Mouse (Mus musculus) lung, postnatal 10 days (tissue): ENCODE results near the gene Gnb5.
"Not testable (repeated sequence)": the region's sequence is repeated elsewhere in the genome, so short reads cannot be mapped to it uniquely, and the experiment has no call there.

ENCODE experiments used
- DNase-seq: peaks from one replicate; pipeline ENCODE4 v3.0.0; 2021

The Gnb5 gene

DNA sequence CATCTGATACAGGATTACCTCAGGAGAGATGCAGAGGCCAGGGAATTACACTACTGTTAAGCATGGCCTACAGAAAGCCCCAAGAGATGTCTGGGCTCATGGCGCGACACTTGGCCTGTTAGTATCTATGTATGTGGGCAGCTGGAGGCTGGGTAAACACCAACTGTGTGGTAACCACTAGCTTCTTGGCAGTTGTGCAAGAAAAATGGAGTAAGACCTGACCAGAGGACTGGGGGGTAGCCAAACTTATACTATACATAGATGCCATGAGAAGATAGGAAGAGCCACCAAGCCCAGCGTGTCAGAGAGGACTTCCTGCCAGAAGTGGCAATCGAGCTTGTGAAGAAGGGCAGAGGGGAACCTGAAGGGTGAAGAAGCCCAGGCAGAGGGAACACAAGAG, 56.1 kb downstream of the Gnb5 start:
- peak; percentile 15 for DNase-seq

DNA sequence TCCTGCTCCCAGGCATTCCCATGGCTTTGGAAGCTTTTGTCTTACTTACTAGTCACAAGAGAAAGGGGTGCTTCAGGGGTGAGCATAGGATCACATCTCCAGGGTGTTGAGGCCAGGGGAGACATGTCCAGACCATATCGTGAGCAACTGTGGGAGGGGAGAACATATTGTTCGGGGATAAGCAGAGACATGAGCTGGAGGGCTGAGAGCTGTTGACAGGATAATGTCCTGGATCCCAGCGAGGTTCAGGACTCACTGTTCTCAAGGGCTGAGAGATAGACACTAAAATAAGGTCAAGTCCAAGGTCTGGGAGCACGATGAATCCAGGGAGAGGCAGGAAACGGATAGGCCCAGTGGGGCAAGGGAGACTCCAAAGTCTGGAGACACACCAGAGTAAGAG, 56.9 kb downstream of the Gnb5 start:
- no peak for DNase-seq

- DNase-seq = not testable (repeated sequence)
Measured at GRCm38 (mm10) chr9:75363702-75364101, 57.6 kb downstream of the Gnb5 start.

GRCm38 (mm10) chr9:75365195-75365594, 59.1 kb downstream of the Gnb5 start:
- no peak for DNase-seq

- no peak for DNase-seq
Measured at GRCm38 (mm10) chr9:75366191-75366590, 60.1 kb downstream of the Gnb5 start.

DNA sequence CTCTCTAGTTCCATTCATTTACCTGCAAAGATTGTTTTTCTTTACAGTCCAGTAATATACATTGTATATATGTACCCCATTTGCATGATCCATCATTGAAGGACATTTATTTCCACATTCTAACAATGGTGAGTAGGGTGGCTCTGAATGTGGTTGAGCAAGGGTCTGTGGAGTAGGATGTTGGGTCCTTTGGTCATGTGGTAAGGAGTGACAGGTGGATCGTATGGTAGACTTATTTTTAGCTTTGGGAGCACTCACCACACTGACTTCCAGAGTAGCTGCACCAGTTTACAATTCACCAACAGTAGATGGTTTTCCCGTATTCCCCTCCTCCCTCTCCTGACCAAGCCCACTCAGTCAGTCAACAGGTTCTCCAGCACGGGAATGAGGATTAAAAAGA, 62.7 kb downstream of the Gnb5 start:
- DNase-seq = no peak

- no peak for DNase-seq
Measured at GRCm38 (mm10) chr9:75375606-75376005, 69.5 kb downstream of the Gnb5 start.

GRCm38 (mm10) chr9:75376428-75376827, 70.3 kb downstream of the Gnb5 start:
- DNase-seq = no peak

- no peak for DNase-seq
Measured at GRCm38 (mm10) chr9:75378774-75379173, 72.7 kb downstream of the Gnb5 start.

DNA sequence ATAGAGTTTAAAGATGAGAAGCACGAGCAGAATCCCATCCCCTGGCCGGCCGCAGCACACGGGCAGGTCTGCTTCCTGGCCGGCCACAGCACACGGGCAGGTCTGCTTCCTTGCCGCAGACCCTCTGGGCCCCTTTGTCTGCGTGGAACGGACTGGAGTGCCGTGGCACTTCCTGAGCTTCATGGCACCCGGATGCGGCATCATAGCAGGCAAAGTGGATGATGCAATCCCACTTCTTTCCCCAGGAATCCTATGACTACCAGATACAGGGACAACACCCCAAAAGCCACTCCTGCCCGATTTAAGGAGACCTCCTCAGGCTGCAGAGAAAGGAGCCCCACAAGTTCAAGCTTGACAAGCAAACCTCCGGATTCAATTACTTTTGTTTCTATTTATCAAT, 76.7 kb downstream of the Gnb5 start:
- no peak for DNase-seq

GRCm38 (mm10) chr9:75383785-75384184, 77.7 kb downstream of the Gnb5 start:
- DNase-seq = no peak

DNA sequence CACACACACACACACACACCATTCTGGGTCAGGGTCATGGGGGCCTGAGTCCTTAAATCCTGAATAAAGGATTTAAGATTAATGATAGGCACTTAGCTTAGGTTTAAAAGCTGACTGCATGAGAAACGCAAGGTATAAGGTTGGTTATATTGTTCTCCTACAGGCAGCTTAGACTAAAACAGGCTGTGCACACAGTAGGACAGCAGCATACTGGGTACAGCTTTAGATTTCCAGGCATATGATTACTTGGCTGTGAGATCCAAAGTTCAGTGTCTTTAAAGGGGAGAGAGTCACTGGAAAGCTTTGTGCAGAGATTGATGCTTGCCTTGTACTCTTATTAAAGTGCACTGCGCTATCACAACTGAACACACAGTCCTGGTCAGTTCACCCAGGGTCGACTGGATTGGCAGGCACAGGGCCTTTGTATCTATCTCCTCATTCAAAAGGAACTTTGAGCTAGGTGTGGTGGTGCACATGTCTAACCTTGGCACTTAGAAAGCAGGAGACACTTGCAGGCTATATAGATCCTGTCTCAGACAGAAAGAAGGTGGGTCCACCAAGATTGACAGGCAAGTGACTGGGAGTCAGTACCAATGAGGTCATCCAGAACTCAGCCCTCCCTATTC, 78.4 kb downstream of the Gnb5 start:
- DNase-seq = no peak

DNA sequence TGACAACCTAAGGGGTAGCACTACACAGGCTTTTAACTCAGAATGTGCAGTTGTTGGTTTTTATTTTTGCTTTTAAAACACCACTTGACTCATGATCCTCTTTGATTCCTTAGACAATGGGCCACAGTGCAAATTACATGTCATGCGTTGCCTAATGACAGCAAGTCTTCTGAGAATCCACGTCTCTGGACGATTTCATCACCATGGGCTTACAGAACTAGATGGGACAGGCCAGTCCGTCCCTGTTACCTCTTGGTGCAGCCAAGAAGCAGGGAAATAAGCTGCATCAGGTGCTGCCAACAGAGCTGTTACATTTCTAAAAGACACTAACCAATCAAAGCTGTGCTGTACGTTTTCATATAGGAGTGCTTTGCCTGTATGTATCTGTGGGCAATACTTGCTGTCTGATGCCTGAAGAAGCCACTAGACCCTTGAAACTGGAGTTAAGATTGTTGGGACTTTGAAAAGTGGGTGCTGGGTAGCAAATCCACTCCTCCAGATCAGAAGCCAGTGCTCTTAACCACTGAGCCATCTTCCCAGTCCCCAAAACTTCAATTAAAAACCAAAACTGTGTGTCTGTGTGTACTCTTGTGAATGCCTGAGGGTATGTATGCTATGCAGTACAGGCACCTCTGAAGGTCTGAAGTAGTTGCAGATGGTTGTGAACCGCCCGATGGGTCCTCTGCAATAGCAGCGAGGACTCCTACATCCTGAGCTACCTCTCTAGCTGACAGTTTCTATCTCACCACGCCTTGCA, 79.3 kb downstream of the Gnb5 start:
- DNase-seq = no peak

- DNase-seq = no peak
Measured at GRCm38 (mm10) chr9:75393251-75393650, 87.2 kb downstream of the Gnb5 start.
